Mouse (Mus musculus): ENCODE measurements at regions not wholly inside any gene's neighbourhood (a gene's known extent, or its start where the extent isn't known, plus 50 kb on each side); places are given as distances from the start of the nearest gene placed in this dataset.

DNA sequence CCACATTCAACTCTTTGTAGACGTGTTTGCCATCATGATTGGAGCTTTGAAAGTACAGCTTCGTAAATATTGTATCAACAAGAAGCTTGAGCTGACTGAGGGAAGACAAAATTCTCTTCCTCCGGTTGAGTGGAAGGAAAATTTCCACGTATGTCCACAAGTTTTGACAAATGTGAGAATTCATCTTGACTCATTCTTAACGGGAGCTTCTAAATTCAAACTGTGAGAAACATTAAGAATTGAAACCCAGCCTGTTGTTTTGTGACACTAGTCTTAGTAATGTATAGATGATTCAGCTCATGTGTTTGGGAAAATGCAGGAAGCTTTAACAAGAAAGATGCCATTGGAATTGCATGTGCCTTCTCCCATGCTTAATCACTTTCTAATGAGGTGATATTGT lies 68.9 kb downstream of the Rbm43 start:
- Histone ChIP-seq H3K9ac (replicated peaks) (no peak overlapping the region), H3K9me3 (replicated peaks) (no peaks in the 10 kb centered on the region), H3K4me3 (replicated peaks) (no peak overlapping the region), H3K36me3 (no peaks in the 10 kb centered on the region), H3K27me3 (replicated peaks) (no peaks in the 10 kb centered on the region), H3K4me1 (no peaks in the 10 kb centered on the region), H3K27ac (replicated peaks) (no peak overlapping the region), H3K4me2 (no peak overlapping the region)
- 89% methylated on average over 5 of the region's 5 CpGs for WGBS
- no peak for ATAC-seq (ENCODE audit: low FRiP score)

DNA sequence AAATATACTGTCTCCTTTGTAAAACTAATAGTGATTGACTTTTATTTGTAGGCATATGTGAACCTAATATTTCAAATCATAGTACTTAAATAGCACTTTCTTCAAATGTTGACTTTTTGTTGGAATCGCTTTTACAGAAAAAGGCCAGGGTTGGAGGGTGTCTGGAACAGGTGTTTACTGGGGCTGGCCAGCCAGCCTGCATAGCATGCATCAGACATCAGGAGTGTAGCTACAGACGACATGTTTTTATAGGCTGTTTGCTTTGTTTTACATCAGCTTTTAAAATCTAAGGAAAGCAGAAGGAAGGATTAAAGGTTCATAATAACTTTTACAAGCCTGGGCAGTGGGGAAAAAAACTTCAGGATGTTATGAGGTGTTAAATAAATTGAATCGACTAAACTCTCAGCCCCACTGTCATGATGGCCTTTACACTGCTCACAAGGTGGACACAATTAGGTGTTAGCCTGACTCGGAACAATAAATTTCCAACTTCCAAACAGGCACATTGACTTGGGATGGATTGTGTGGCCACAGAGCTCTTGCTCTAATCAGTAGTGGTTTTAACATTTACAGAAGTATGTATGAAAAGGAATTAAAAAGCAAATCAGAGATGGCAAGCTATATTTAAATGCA lies 66.0 kb downstream of the Rbm43 start:
- no peak for ATAC-seq (ENCODE audit: low FRiP score)
- Histone ChIP-seq H3K27ac (replicated peaks) (no peak overlapping the region), H3K4me2 (no peak overlapping the region), H3K9me3 (replicated peaks) (no peaks in the 10 kb centered on the region), H3K4me1 (no peaks in the 10 kb centered on the region), H3K4me3 (replicated peaks) (no peak overlapping the region), H3K27me3 (replicated peaks) (no peaks in the 10 kb centered on the region), H3K36me3 (no peaks in the 10 kb centered on the region), H3K9ac (replicated peaks) (no peak overlapping the region)
- WGBS = 79% methylated on average over 4 of the region's 4 CpGs

DNA sequence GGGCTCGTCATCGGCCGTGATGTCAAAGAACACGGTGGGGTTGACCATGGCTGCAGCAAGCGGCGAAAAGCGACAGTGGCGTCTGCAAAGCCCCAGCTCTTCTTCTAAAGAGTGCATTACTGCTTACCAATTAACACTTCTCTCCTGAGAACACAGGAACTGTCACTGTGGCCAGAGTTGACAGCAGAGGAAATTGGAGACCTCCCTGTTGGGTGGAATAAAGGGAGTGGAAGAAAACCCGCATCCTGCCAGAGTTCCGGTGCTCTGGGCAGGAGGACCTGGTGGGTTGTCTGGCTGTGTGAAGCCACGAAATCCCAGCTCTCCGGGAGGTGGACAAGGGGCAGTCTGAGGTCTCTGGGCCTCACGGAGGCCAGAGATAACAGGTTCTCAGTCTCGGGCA lies 63.4 kb downstream of the Rbm43 start:
- Histone ChIP-seq H3K9ac (replicated peaks) (no peak overlapping the region), H3K4me1 (no peaks in the 10 kb centered on the region), H3K4me3 (replicated peaks) (no peak overlapping the region), H3K9me3 (replicated peaks) (no peaks in the 10 kb centered on the region), H3K36me3 (no peaks in the 10 kb centered on the region), H3K4me2 (no peak overlapping the region), H3K27ac (replicated peaks) (no peak overlapping the region), H3K27me3 (replicated peaks) (no peaks in the 10 kb centered on the region)
- no peak for ATAC-seq (ENCODE audit: low FRiP score)
- WGBS = 92% methylated on average over 14 of the region's 14 CpGs

Data from neural tube, embryonic 15.5 days (tissue).